ENCODE assay signal across 23 mouse cellular contexts in genomic region chr7:119256916-119257315, GRCm38 (mm10).
DNase-seq lines count a peak whose midpoint lies in the region; TF ChIP-seq lines count a peak whose summit lies in the region.
"Had no signal": no experiment of that assay in that cellular context is flagged by ENCODE, and none has a peak within 500 bp of the region (broad histone marks: within the 10 kb centered on the region; RNA-seq: fewer than 3 reads in every experiment).

No protein-coding gene starts in this region.

- no peaks in the 10 kb centered on the region for H3K4me1 ChIP-seq in thymus, adult 2 months (replicated peaks; ENCODE audit: control insufficient read depth, insufficient read depth, low read length)
- H3K4me1 ChIP-seq: embryonic facial prominence, embryonic 13.5 days; embryonic facial prominence, embryonic 15.5 days; forebrain, embryonic 10.5 days; forebrain, embryonic 12.5 days had no signal

- peak; percentile 28 for DNase-seq in layer of hippocampus, adult 11-12 months (ENCODE audit: low spot score)
- no peak for DNase-seq in layer of hippocampus, postnatal 25 days (ENCODE audit: extremely low spot score in 1 of 2, low spot score in 1 of 2)
- DNase-seq in layer of hippocampus, adult 2 months (ENCODE audit: low spot score in 2 of 2) = peak; percentile 46 to 57
- DNase-seq in layer of hippocampus, adult 9-11 months = peak; percentile 38
- no peak for DNase-seq in thymus, adult 2 months
- DNase-seq in adrenal gland, postnatal 14 days = no peak
- DNase-seq: adrenal gland, adult 8-10 months; adrenal gland, postnatal 25 days; B cell, adult 2 months; cerebellum, adult 11 months; cerebellum, adult 18-20 months; cerebellum, adult 8-10 months; cerebellum, adult 9-11 months; cerebellum, postnatal 14 days; cerebellum, postnatal 36 days; embryo, embryonic 11 days had no signal

- H3K36me3 ChIP-seq in thymus, adult 2 months (ENCODE audit: control insufficient read depth, insufficient read depth, low read length) = no peaks in the 10 kb centered on the region
- H3K36me3 ChIP-seq: embryonic facial prominence, embryonic 13.5 days; embryonic facial prominence, embryonic 15.5 days; forebrain, embryonic 10.5 days; forebrain, embryonic 12.5 days; G1E had no signal

- no peaks in the 10 kb centered on the region for H3K27me3 ChIP-seq in thymus, adult 2 months (ENCODE audit: control insufficient read depth, insufficient read depth, low read length)
- H3K27me3 ChIP-seq: embryonic facial prominence, embryonic 13.5 days; embryonic facial prominence, embryonic 15.5 days; forebrain, embryonic 12.5 days; Patski had no signal

- no peak overlapping the region for H3K27ac ChIP-seq in layer of hippocampus, adult 2 months
- no peak overlapping the region for H3K27ac ChIP-seq in thymus, adult 2 months (ENCODE audit: control insufficient read depth, insufficient read depth, low read length)
- H3K27ac ChIP-seq: embryonic facial prominence, embryonic 13.5 days; embryonic facial prominence, embryonic 15.5 days; forebrain, embryonic 10.5 days; forebrain, embryonic 12.5 days had no signal

- H3K4me3 ChIP-seq in layer of hippocampus, adult 2 months = no peak overlapping the region
- H3K4me3 ChIP-seq in thymus, adult 2 months (ENCODE audit: control insufficient read depth, insufficient read depth, low read length) = no peak overlapping the region
- H3K4me3 ChIP-seq: embryonic facial prominence, embryonic 13.5 days; embryonic facial prominence, embryonic 15.5 days; erythroblast, embryonic 14.5 days; forebrain, embryonic 10.5 days; forebrain, embryonic 12.5 days had no signal

- 85% methylated on average over 3 of the region's 3 CpGs for WGBS in thymus, adult 2 months

- TF ChIP-seq CTCF in layer of hippocampus, adult 2 months (conservative IDR thresholded peaks at IDR 0.05) = no peak
- TF ChIP-seq CTCF in thymus, adult 2 months (IDR thresholded peaks at IDR 0.05; ENCODE audit: borderline replicate concordance, control insufficient read depth, extremely low read depth, insufficient read depth, low read length, poor library complexity) = no peak

- no peak for TF ChIP-seq POLR2A in thymus, adult 2 months (IDR thresholded peaks at IDR 0.05; ENCODE audit: control insufficient read depth, extremely low read depth, insufficient read depth, low read length, poor library complexity)

Comparison
In these comparisons a context has a peak if more than half of its experiments do, and no peak if none do; other contexts are left out.
1. DNase-seq: peak in layer of hippocampus, adult 11-12 months (single experiment), layer of hippocampus, adult 2 months (2 of 2) and layer of hippocampus, adult 9-11 months (single experiment); none in layer of hippocampus, postnatal 25 days (0 of 2), thymus, adult 2 months (single experiment) and adrenal gland, postnatal 14 days (single experiment).